Mouse (Mus musculus) spleen, adult 2 months (tissue): ENCODE measurements around the gene Cox6b1. TPM values are rescaled to one million over a fixed set of nuclear protein-coding genes. Genes with fewer than 3 reads are reported as not detected.
A peak's percentile ranks its signal among the peaks of the same experiment; 100 is the strongest.

ENCODE experiments used
- DNase-seq, 2 experiments: peaks; one replicate each; pipeline versions ENCODE4 v3.0.0 to v3.0.0-alpha.2; 2012 to 2021; ENCODE audit warnings: low spot score in 2 of 2, low read depth in 1 of 2
- H3K27ac ChIP-seq: fragments of 200-500 bp; 2 replicates; pipeline ENCODE4 v1.5.1; 2012; ENCODE audit warnings: low read length, inconsistent platforms; ENCODE audit not compliant: insufficient read depth
- H3K27me3 ChIP-seq: fragments of 200-500 bp; 2 replicates; pipeline ENCODE4 v1.6.1; 2012; ENCODE audit warnings: mild to moderate bottlenecking, moderate library complexity, low read length, inconsistent platforms; ENCODE audit not compliant: control insufficient read depth, insufficient read depth
- H3K36me3 ChIP-seq: fragments of 200-500 bp; 2 replicates; pipeline ENCODE4 v1.6.1; 2012; ENCODE audit warnings: mild to moderate bottlenecking, low read length, inconsistent platforms; ENCODE audit not compliant: control insufficient read depth, insufficient read depth
- H3K4me1 ChIP-seq: fragments of 200-500 bp; 2 replicates; pipeline ENCODE4 v1.6.1; 2011; ENCODE audit warnings: inconsistent platforms; ENCODE audit not compliant: control insufficient read depth, insufficient read depth, insufficient read length
- H3K4me3 ChIP-seq: fragments of 200-500 bp; 2 replicates; pipeline ENCODE4 v1.5.1; 2011; ENCODE audit warnings: mild to moderate bottlenecking, inconsistent platforms; ENCODE audit not compliant: insufficient read depth, insufficient read length; ENCODE audit errors: extremely low read depth
- CTCF ChIP-seq: fragments of 200-500 bp; IDR thresholded peaks from 2 replicates; pipeline ENCODE4 v1.5.1; 2011; ENCODE audit warnings: mild to moderate bottlenecking, inconsistent platforms; ENCODE audit not compliant: insufficient read depth, insufficient read length, insufficient replicate concordance; ENCODE audit errors: extremely low read depth
- POLR2A ChIP-seq: fragments of 200-500 bp; IDR thresholded peaks from 2 replicates; pipeline ENCODE4 v1.6.1; 2011; ENCODE audit warnings: low read depth, low read length, inconsistent platforms
- WGBS: fragments of 180-500 bp; shearing (Covaris S2); methylation state at CpG from one replicate; pipeline ENCODE4 v1.1.7; 2018; 5-methylcytosine and 5-hydroxymethylcytosine counted together
- polyA plus RNA-seq: library from polyadenylated mRNA; depleted of rRNA; stranded (reverse); fragments of >200 nt; gene quantifications from 2 replicates; pipeline ENCODE4 v1.2.3, GENCODE M21; 2012

The Cox6b1 gene
- polyA plus RNA-seq, 1 experiment: 116 TPM

- WGBS: 2% methylated on average over 64 of the region's 67 CpGs
- TF ChIP-seq CTCF (no peak), POLR2A (no peak)
- H3K4me1 ChIP-seq: peaks cover 11% of the 10 kb centered on the region
- H3K36me3 ChIP-seq: peaks cover 17% of the 10 kb centered on the region
- peak overlapping the region; percentile 79 for H3K27ac ChIP-seq
- H3K4me3 ChIP-seq: peak overlapping the region; percentile 87
- DNase-seq: peak in 1 of 2 experiments; percentile 44
- no peaks in the 10 kb centered on the region for H3K27me3 ChIP-seq
Measured at GRCm38 (mm10) chr7:30587842-30588667, 37.9 kb downstream of the Cox6b1 start.

- WGBS: 95% methylated on average over 28 of the region's 28 CpGs
- DNase-seq: no peak
- Histone ChIP-seq H3K4me1 (peaks cover 6% of the 10 kb centered on the region), H3K27ac (no peak overlapping the region), H3K36me3 (peaks cover 27% of the 10 kb centered on the region), H3K27me3 (no peaks in the 10 kb centered on the region), H3K4me3 (no peak overlapping the region)
- TF ChIP-seq CTCF (no peak), POLR2A (no peak)
Measured at GRCm38 (mm10) chr7:30586455-30587020, 39.4 kb downstream of the Cox6b1 start.

GRCm38 (mm10) chr7:30585170-30585569 lies 40.8 kb downstream of the Cox6b1 start:
- peaks cover 33% of the 10 kb centered on the region for H3K36me3 ChIP-seq
- WGBS: 95% methylated on average over 7 of the region's 7 CpGs

GRCm38 (mm10) chr7:30584339-30584738 lies 41.6 kb downstream of the Cox6b1 start:
- H3K4me3 ChIP-seq: no peak overlapping the region
- peaks cover 2% of the 10 kb centered on the region; the same call in 1 of the 2 replicates for H3K4me1 ChIP-seq
- WGBS: 93% methylated on average over 10 of the region's 10 CpGs
- DNase-seq: no peak
- no peak overlapping the region for H3K27ac ChIP-seq
- H3K36me3 ChIP-seq: peaks cover 39% of the 10 kb centered on the region
- TF ChIP-seq CTCF: no peak
- TF ChIP-seq POLR2A: no peak
- H3K27me3 ChIP-seq: no peaks in the 10 kb centered on the region

More at GRCm38 (mm10) chr7:30585170-30585569, 40.8 kb downstream of the Cox6b1 start:
- DNase-seq: no peak
- H3K4me3 ChIP-seq: no peak overlapping the region
- no peaks in the 10 kb centered on the region for H3K27me3 ChIP-seq
- no peak overlapping the region for H3K27ac ChIP-seq
- peaks cover 6% of the 10 kb centered on the region for H3K4me1 ChIP-seq
- TF ChIP-seq POLR2A: no peak
- no peak for TF ChIP-seq CTCF

- Histone ChIP-seq H3K4me3 (no peak overlapping the region), H3K27ac (no peak overlapping the region), H3K27me3 (no peaks in the 10 kb centered on the region), H3K4me1 (no peaks in the 10 kb centered on the region), H3K36me3 (peaks cover 60% of the 10 kb centered on the region)
- no peak for DNase-seq
- WGBS: 98% methylated on average over 16 of the region's 16 CpGs
- TF ChIP-seq POLR2A: no peak
- no peak for TF ChIP-seq CTCF
Measured at GRCm38 (mm10) chr7:30581547-30581946, 44.4 kb downstream of the Cox6b1 start.

- Histone ChIP-seq H3K4me3 (no peak overlapping the region), H3K27ac (no peak overlapping the region), H3K36me3 (peaks cover 66% of the 10 kb centered on the region), H3K27me3 (no peaks in the 10 kb centered on the region), H3K4me1 (no peaks in the 10 kb centered on the region)
- TF ChIP-seq CTCF: no peak
- no peak for DNase-seq
- WGBS: 89% methylated on average over 8 of the region's 8 CpGs
Measured at GRCm38 (mm10) chr7:30579950-30580349, 46.0 kb downstream of the Cox6b1 start.

GRCm38 (mm10) chr7:30572969-30573368 lies 53.0 kb downstream of the Cox6b1 start:
- WGBS: 80% methylated on average over 2 of the region's 2 CpGs
- no peak overlapping the region for H3K27ac ChIP-seq
- no peak overlapping the region for H3K4me3 ChIP-seq
- peaks cover 63% of the 10 kb centered on the region for H3K36me3 ChIP-seq
- H3K4me1 ChIP-seq: no peaks in the 10 kb centered on the region
- DNase-seq: no peak
- no peaks in the 10 kb centered on the region for H3K27me3 ChIP-seq
- TF ChIP-seq CTCF: no peak
- TF ChIP-seq POLR2A: no peak
